ENCODE assay signal across 13 mouse cellular contexts in genomic region chr2:31813641-31814040, GRCm38 (mm10).
"Had no signal": no experiment of that assay in that cellular context is flagged by ENCODE, and none has a peak within 500 bp of the region (broad histone marks: within the 10 kb centered on the region; RNA-seq: fewer than 3 reads in every experiment).

No protein-coding gene starts in this region.

- DNase-seq: cerebellum, adult 9-10 months; cerebellum, adult 9-11 months; cerebellum, postnatal 36 days; embryo, embryonic 11 days; forebrain, postnatal 0 days; gastrocnemius, adult 2 months; gastrocnemius, postnatal 10 days; gastrocnemius, postnatal 14 days; gastrocnemius, postnatal 25 days; gastrocnemius, postnatal 36 days; heart, adult 11 months; heart, adult 18-20 months; heart, adult 2 months had no signal
